Mouse (Mus musculus) cortical plate, adult 2 months (tissue): Measurements from ENCODE around the gene Limch1. TPM values are rescaled to one million over a fixed set of nuclear protein-coding genes. Genes with fewer than 3 reads are reported as not detected.
A peak's percentile ranks its signal among the peaks of the same experiment; 100 is the strongest.

Experiments used
- H3K27ac ChIP-seq: fragments of 200-500 bp; 2 replicates; pipeline ENCODE4 v1.5.1; 2012; ENCODE audit warnings: low read length, control low read depth, inconsistent platforms; ENCODE audit not compliant: insufficient read depth
- H3K4me1 ChIP-seq: fragments of 200-500 bp; 2 replicates; pipeline ENCODE4 v1.6.1; 2011; ENCODE audit warnings: low read length; ENCODE audit not compliant: control insufficient read depth, insufficient read depth
- H3K4me3 ChIP-seq: fragments of 200-500 bp; 2 replicates; pipeline ENCODE4 v1.5.1; 2011; ENCODE audit warnings: mild to moderate bottlenecking, low read length, control low read depth; ENCODE audit not compliant: insufficient read depth
- CTCF ChIP-seq: fragments of 200-500 bp; IDR thresholded peaks from 2 replicates; pipeline ENCODE4 v1.5.1; 2011; ENCODE audit warnings: mild to moderate bottlenecking, control low read depth, low read length; ENCODE audit not compliant: insufficient read depth; ENCODE audit errors: extremely low read depth
- POLR2A ChIP-seq: fragments of 200-500 bp; IDR thresholded peaks from 2 replicates; pipeline ENCODE4 v1.6.1; 2011; ENCODE audit warnings: mild to moderate bottlenecking, low read length, control low read depth; ENCODE audit not compliant: insufficient read depth; ENCODE audit errors: extremely low read depth
- polyA plus RNA-seq: library from polyadenylated mRNA; depleted of rRNA; stranded (reverse); fragments of >200 nt; gene quantifications from 2 replicates; pipeline ENCODE4 v1.2.3, GENCODE M21; 2012

The Limch1 gene
- polyA plus RNA-seq, 1 experiment = 56.3 TPM

- Histone ChIP-seq H3K27ac (no peak overlapping the region), H3K4me3 (no peak overlapping the region), H3K4me1 (no peaks in the 10 kb centered on the region)
- TF ChIP-seq POLR2A = no peak
- TF ChIP-seq CTCF = no peak
These were observed 35.9 kb downstream of the Limch1 start for GRCm38 (mm10) chr5:66781507-66781906.

- no peaks in the 10 kb centered on the region for H3K4me1 ChIP-seq
- no peak overlapping the region for H3K4me3 ChIP-seq
- no peak overlapping the region for H3K27ac ChIP-seq
- TF ChIP-seq CTCF (no peak), POLR2A (no peak)
These were observed 37.2 kb downstream of the Limch1 start for GRCm38 (mm10) chr5:66782851-66783250.

GRCm38 (mm10) chr5:66784624-66785361, 39.2 kb downstream of the Limch1 start:
- H3K27ac ChIP-seq = no peak overlapping the region
- TF ChIP-seq POLR2A (no peak), CTCF (no peak)
- no peak overlapping the region for H3K4me3 ChIP-seq
- no peaks in the 10 kb centered on the region for H3K4me1 ChIP-seq

- Histone ChIP-seq H3K4me3 (no peak overlapping the region), H3K27ac (no peak overlapping the region), H3K4me1 (no peaks in the 10 kb centered on the region)
- TF ChIP-seq CTCF (no peak), POLR2A (no peak)
These were observed 40.5 kb downstream of the Limch1 start for GRCm38 (mm10) chr5:66785995-66786620.

GRCm38 (mm10) chr5:66786621-66787061, 41.0 kb downstream of the Limch1 start:
- TF ChIP-seq POLR2A (no peak), CTCF (no peak)
- no peak overlapping the region for H3K4me3 ChIP-seq
- no peaks in the 10 kb centered on the region for H3K4me1 ChIP-seq
- H3K27ac ChIP-seq = no peak overlapping the region

GRCm38 (mm10) chr5:66789041-66789440, 43.4 kb downstream of the Limch1 start:
- no peaks in the 10 kb centered on the region for H3K4me1 ChIP-seq
- H3K4me3 ChIP-seq = no peak overlapping the region
- no peak for TF ChIP-seq CTCF
- TF ChIP-seq POLR2A = no peak
- peak overlapping the region; percentile 6; the same call in 1 of the 2 replicates for H3K27ac ChIP-seq

GRCm38 (mm10) chr5:66791161-66791560, 45.5 kb downstream of the Limch1 start:
- H3K4me3 ChIP-seq = no peak overlapping the region
- H3K4me1 ChIP-seq = no peaks in the 10 kb centered on the region
- no peak overlapping the region for H3K27ac ChIP-seq
- TF ChIP-seq POLR2A (no peak), CTCF (no peak)

- H3K4me3 ChIP-seq = no peak overlapping the region
- TF ChIP-seq POLR2A = no peak
- no peak for TF ChIP-seq CTCF
- H3K4me1 ChIP-seq = peaks cover 2% of the 10 kb centered on the region
- no peak overlapping the region for H3K27ac ChIP-seq
These were observed 47.6 kb downstream of the Limch1 start for GRCm38 (mm10) chr5:66793251-66793650.

GRCm38 (mm10) chr5:66797326-66797725, 51.7 kb downstream of the Limch1 start:
- no peak for TF ChIP-seq CTCF
- no peak for TF ChIP-seq POLR2A
- H3K27ac ChIP-seq = no peak overlapping the region
- no peak overlapping the region for H3K4me3 ChIP-seq
- H3K4me1 ChIP-seq = peaks cover 2% of the 10 kb centered on the region

- Histone ChIP-seq H3K4me3 (no peak overlapping the region), H3K27ac (no peak overlapping the region), H3K4me1 (peaks cover 2% of the 10 kb centered on the region)
- no peak for TF ChIP-seq POLR2A
- TF ChIP-seq CTCF = no peak
These were observed 52.5 kb downstream of the Limch1 start for GRCm38 (mm10) chr5:66798135-66798534.
